Mouse (Mus musculus): ENCODE data around the gene Tbc1d1.

The Tbc1d1 gene

GRCm38 (mm10) chr5:64155861-64156550, at the start of gene Tbc1d1:
Gene Tbc1d1, plus strand, starts transcription at chr5:64156305.
- peak in 1 of 2 experiments; percentile 56 for DNase-seq (ENCODE audit: low spot score in 2 of 2)

- DNase-seq (ENCODE audit: low spot score in 2 of 2), result no peak
Observed at GRCm38 (mm10) chr5:64107596-64108289, 48.4 kb upstream of the Tbc1d1 start.

- DNase-seq (ENCODE audit: low spot score in 2 of 2), result no peak
Observed at GRCm38 (mm10) chr5:64109217-64109616, 46.9 kb upstream of the Tbc1d1 start.

GRCm38 (mm10) chr5:64112360-64112759, 43.7 kb upstream of the Tbc1d1 start:
- peak in 1 of 2 experiments; percentile 68 for DNase-seq (ENCODE audit: low spot score in 2 of 2)

GRCm38 (mm10) chr5:64114210-64114609, 41.9 kb upstream of the Tbc1d1 start:
- no peak for DNase-seq (ENCODE audit: low spot score in 2 of 2)

DNA sequence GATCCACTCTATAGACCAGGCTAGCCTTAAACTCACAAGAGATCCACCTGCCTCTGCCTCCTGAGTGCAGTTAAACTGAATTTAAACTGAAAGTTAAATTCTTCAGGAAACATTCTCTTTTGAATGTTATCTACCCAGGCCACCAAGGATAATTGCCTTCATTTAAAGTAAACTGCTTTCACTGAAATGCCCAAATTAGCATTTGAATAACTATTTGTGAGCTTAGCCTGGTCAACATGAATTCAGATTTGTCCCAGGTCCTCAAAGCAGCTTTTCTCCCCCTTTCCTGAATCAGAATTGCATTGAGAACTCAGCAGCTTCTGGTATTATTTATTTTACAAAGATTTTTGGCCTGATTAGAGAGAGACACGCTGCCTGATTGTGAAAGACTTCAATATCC, 38.9 kb upstream of the Tbc1d1 start:
- no peak for DNase-seq (ENCODE audit: low spot score in 2 of 2)

- no peak for DNase-seq (ENCODE audit: low spot score in 2 of 2)
Observed at GRCm38 (mm10) chr5:64125783-64126182, 30.3 kb upstream of the Tbc1d1 start.

GRCm38 (mm10) chr5:64131550-64131949, 24.6 kb upstream of the Tbc1d1 start:
- DNase-seq (ENCODE audit: low spot score in 2 of 2), result no peak

DNA sequence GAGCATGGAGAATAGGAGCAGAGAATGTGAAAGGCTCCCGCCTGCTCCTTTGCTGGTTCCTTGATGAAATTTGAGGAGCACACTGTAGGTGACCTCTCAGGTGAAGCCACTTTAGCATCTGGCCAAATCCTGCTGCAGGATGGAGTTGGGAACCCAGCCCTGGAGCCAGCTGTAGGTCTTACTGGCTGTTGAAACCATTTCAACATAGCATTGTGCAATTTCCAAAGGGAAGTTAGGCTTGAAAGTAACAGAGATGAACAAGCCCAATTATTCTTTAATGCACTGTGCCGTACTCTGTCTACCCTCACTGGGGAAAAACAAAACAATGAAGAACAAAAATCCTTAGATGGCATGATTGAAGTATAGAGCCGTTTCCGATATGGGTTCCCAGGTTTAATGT, 22.2 kb upstream of the Tbc1d1 start:
- DNase-seq (ENCODE audit: low spot score in 2 of 2), result no peak

GRCm38 (mm10) chr5:64136325-64136724, 19.8 kb upstream of the Tbc1d1 start:
- no peak for DNase-seq (ENCODE audit: low spot score in 2 of 2)

- no peak for DNase-seq (ENCODE audit: low spot score in 2 of 2)
Observed at GRCm38 (mm10) chr5:64140202-64140601, 15.9 kb upstream of the Tbc1d1 start.

DNA sequence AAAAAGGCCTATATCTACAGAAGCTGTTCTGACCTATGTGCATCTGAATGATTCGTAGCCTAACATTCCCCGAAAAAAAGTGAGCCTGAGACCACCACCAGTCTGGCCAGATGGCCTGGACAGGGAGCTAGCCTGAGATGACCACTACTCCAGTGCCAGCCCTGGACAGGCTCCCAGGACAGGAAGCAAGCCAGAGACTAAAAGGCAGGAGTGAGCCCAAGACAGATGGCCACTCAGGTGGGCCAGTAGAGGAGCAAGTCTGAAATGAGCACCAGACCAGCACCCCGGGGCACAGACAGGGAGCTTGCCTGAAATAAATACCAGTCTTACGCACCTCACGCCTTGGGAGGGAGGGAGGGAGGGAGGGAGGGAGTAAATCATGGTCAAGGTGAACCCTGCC, 11.8 kb upstream of the Tbc1d1 start:
- no peak for DNase-seq (ENCODE audit: low spot score in 2 of 2)

GRCm38 (mm10) chr5:64146384-64147005, 9.6 kb upstream of the Tbc1d1 start:
- peak in 1 of 2 experiments; percentile 22 for DNase-seq (ENCODE audit: low spot score in 2 of 2)

DNA sequence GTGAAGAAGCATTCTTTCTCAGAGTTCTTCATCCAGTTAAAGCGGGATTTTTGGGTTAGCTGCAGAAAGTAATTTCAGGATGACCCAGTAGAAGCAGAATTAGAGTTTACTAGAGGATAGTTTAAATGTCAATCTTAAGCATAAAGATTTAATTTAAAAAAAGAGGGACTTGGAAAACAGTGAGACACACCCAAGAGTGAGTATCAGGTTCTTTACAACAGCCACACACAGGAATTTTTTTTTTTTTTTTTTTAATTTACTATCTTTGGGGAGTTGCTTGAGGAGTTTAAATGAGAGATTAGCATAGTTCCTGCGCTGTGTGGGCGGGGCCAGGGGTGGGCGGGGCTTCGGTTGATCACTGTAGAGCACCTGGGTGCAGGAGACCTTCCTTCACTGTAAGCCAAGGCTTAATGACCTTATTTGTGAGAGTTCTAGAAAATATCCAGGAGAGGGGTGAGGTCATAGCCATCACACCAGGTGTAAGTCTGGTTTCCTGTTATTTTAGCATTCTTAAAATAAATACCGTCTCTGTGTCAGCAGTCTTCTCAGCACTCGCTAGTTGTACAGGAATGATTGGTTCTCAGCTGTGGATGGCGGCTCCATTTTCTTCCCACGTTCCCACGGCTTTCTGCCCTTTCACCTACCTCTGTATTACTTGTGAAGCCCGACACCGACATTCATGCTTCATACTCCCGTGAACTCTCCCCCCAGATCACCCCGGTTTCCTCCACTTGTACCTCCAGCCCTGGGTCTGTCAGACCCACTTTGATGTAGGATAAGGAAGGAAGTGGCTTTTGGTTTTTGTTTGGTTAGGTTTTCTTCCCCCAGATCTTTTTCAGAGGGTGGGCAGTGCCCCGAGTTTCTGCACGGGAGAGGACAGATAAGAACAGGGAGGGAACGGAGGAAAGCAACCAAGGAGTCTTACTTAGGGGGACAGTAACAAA, 6.6 kb upstream of the Tbc1d1 start:
- DNase-seq (ENCODE audit: low spot score in 2 of 2), result no peak

DNA sequence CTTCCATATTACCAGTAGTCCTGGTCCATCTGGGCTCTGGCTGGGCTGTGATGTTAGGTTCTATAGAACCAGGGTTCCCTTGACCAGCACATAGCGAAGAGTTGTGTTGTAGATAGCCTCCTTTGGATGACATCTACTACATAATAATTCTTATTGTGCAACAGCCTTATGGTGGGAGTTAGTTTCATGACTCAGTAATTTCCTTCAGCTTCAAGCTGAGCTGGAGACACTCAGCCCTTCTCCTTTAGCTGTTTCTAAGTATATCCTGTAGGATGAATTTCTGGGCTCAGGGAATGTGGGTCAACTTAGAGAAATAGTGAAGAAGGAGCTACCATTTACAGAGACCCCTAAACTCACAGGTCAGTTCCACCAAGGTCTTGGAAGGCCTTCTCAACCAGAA, 2.8 kb upstream of the Tbc1d1 start:
- DNase-seq (ENCODE audit: low spot score in 2 of 2), result no peak

GRCm38 (mm10) chr5:64156579-64156978, 474 bp downstream of the Tbc1d1 start:
- DNase-seq (ENCODE audit: low spot score in 2 of 2), result no peak

- DNase-seq (ENCODE audit: low spot score in 2 of 2), result no peak
Observed at GRCm38 (mm10) chr5:64157926-64158325, 1.8 kb downstream of the Tbc1d1 start.

- no peak for DNase-seq (ENCODE audit: low spot score in 2 of 2)
Observed at GRCm38 (mm10) chr5:64158501-64158900, 2.4 kb downstream of the Tbc1d1 start.

DNA sequence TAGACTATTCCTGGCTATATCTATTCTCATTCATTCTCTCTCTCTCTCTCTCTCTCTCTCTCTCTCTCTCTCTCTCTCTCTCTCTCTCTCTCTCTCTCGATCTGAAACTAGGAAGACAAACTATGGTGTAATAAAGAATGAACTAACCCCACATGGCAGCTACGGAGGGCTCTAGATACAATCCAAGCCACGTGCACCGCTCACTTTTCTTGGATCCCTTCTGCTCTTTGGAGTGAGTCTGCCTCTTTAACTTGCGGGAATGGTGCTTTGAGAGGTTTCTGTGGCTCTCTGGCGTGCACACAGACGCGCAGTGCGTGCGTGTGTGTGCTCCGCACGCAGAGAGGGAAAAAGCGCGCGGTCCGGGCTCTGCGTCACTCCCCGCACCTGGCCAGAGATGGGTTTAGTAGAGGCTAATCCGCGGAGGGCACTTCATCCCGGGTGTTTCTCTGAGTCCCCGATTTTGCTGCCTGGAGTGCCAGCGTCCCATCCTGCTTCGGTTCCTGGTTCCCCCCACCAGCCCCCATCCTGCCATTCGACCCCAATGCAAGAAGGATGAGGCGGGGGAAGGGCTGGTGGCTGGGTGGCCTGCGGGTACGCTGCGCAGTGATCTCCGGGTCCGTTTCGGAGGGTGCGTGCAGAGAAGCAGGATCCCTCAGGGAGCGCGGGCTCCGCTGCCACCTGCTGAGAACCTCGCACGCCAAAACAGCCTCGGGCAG, 3.1 kb downstream of the Tbc1d1 start:
- no peak for DNase-seq (ENCODE audit: low spot score in 2 of 2)

GRCm38 (mm10) chr5:64159781-64160704, 3.9 kb downstream of the Tbc1d1 start:
- peak; percentile 50 to 69 for DNase-seq (ENCODE audit: low spot score in 2 of 2)
